Mouse (Mus musculus) megakaryocyte, adult 5-6 weeks (primary cell): ENCODE results near the gene Opcml. TPM values are rescaled to one million over a fixed set of nuclear protein-coding genes. Genes with fewer than 3 reads are reported as not detected.

Experiments used
- ATAC-seq: 2 replicates; pipeline ENCODE4 v1.8.0; 2016; ENCODE audit warnings: mild to moderate bottlenecking, inconsistent platforms; ENCODE audit not compliant: poor library complexity, severe bottlenecking
- total RNA-seq, 2 experiments: library from RNA; stranded (forward) in 1 of 2; stranded (reverse) in 1 of 2; fragments of 153-499, 151-499 nt in 1 of 2; fragments of 221-1000, 200-1000 nt in 1 of 2; gene quantifications; 2 replicates each; pipeline versions ENCODE4 v1.2.3 to v1.2.4; 2015 to 2017

The Opcml gene
- total RNA-seq, 2 experiments from 2014 or later = not detected

GRCm38 (mm10) chr9:28587253-28587652 lies 796.7 kb downstream of the Opcml start:
- no peak for ATAC-seq

GRCm38 (mm10) chr9:28587857-28588388 lies 797.3 kb downstream of the Opcml start:
- no peak for ATAC-seq

- ATAC-seq = no peak
Measured at GRCm38 (mm10) chr9:28588488-28588887, 797.9 kb downstream of the Opcml start.

GRCm38 (mm10) chr9:28592208-28592607 lies 801.6 kb downstream of the Opcml start:
- no peak for ATAC-seq

- no peak for ATAC-seq
Measured at GRCm38 (mm10) chr9:28595062-28595461, 804.5 kb downstream of the Opcml start.

GRCm38 (mm10) chr9:28605561-28605960 lies 815.0 kb downstream of the Opcml start:
- ATAC-seq = no peak

GRCm38 (mm10) chr9:28613683-28614620 lies 823.4 kb downstream of the Opcml start:
- ATAC-seq = no peak

- no peak for ATAC-seq
Measured at GRCm38 (mm10) chr9:28615447-28615846, 824.9 kb downstream of the Opcml start.

GRCm38 (mm10) chr9:28617666-28618065 lies 827.1 kb downstream of the Opcml start:
- no peak for ATAC-seq

- no peak for ATAC-seq
Measured at GRCm38 (mm10) chr9:28618186-28618892, 827.8 kb downstream of the Opcml start.

GRCm38 (mm10) chr9:28621939-28622338 lies 831.4 kb downstream of the Opcml start:
- peak; percentile 57 for ATAC-seq

- no peak for ATAC-seq
Measured at GRCm38 (mm10) chr9:28624870-28625269, 834.3 kb downstream of the Opcml start.

- no peak for ATAC-seq
Measured at GRCm38 (mm10) chr9:28642766-28643165, 852.2 kb downstream of the Opcml start.

- no peak for ATAC-seq
Measured at GRCm38 (mm10) chr9:28644063-28644462, 853.5 kb downstream of the Opcml start.

- no peak for ATAC-seq
Measured at GRCm38 (mm10) chr9:28650089-28650488, 859.5 kb downstream of the Opcml start.

GRCm38 (mm10) chr9:28659996-28660395 lies 869.4 kb downstream of the Opcml start:
- ATAC-seq = no peak

- ATAC-seq = no peak
Measured at GRCm38 (mm10) chr9:28662882-28663281, 872.3 kb downstream of the Opcml start.

- ATAC-seq = no peak
Measured at GRCm38 (mm10) chr9:28680309-28680708, 889.7 kb downstream of the Opcml start.

GRCm38 (mm10) chr9:28681252-28682037 lies 890.9 kb downstream of the Opcml start:
- ATAC-seq = no peak

GRCm38 (mm10) chr9:28683951-28684470 lies 893.4 kb downstream of the Opcml start:
- ATAC-seq = no peak
